11 mouse cellular contexts compared by ENCODE assay signal in genomic region chr19:21833416-21833992, GRCm38 (mm10). TPM values are rescaled to one million over a fixed set of nuclear protein-coding genes. Genes with fewer than 3 reads are reported as not detected.
DNase-seq lines count a peak whose midpoint lies in the region; ATAC-seq and TF ChIP-seq lines count a peak whose summit lies in the region.
"Had no signal": no experiment of that assay in that cellular context is flagged by ENCODE, and none has a peak within 500 bp of the region (broad histone marks: within the 10 kb centered on the region; RNA-seq: fewer than 3 reads in every experiment).

No protein-coding gene starts in this region.

- no peak for TF ChIP-seq CTCF in embryonic fibroblast, embryonic 13.5 days (IDR thresholded peaks at IDR 0.05; ENCODE audit: borderline replicate concordance, insufficient read depth, low read length)

- no peak overlapping the region for H3K9ac ChIP-seq in forebrain, embryonic 11.5 days (ENCODE audit: low read length)
- no peak overlapping the region for H3K9ac ChIP-seq in limb, embryonic 14.5 days (ENCODE audit: low read depth, low read length, severe bottlenecking)

- peak overlapping the region; percentile 18; the same call in 1 of the 2 replicates for H3K27ac ChIP-seq in forebrain, embryonic 11.5 days (ENCODE audit: low read depth, low read length)
- no peak overlapping the region for H3K27ac ChIP-seq in forebrain, embryonic 10.5 days
- peak overlapping the region; percentile 42; the same call in 1 of the 2 replicates for H3K27ac ChIP-seq in embryonic fibroblast, embryonic 13.5 days (ENCODE audit: insufficient read depth, low read length)
- peak overlapping the region; percentile 3; the same call in 1 of the 2 replicates for H3K27ac ChIP-seq in limb, embryonic 14.5 days (replicated peaks; ENCODE audit: low read depth, low read length)
- H3K27ac ChIP-seq: hindbrain, postnatal 0 days had no signal

- ATAC-seq in forebrain, embryonic 11.5 days (replicated peaks; ENCODE audit: low FRiP score), result no peak
- no peak for ATAC-seq in limb, embryonic 14.5 days (ENCODE audit: low FRiP score, low read depth)
- ATAC-seq: hindbrain, postnatal 0 days; midbrain, embryonic 16.5 days had no signal

- no peaks in the 10 kb centered on the region for H3K27me3 ChIP-seq in forebrain, embryonic 11.5 days (ENCODE audit: control insufficient read depth, insufficient read depth, low read length)
- no peaks in the 10 kb centered on the region for H3K27me3 ChIP-seq in forebrain, embryonic 10.5 days (ENCODE audit: poor library complexity, severe bottlenecking)
- no peaks in the 10 kb centered on the region for H3K27me3 ChIP-seq in limb, embryonic 14.5 days (ENCODE audit: control insufficient read depth, insufficient read depth, low read length)

- no peak for DNase-seq in forebrain, embryonic 11.5 days (ENCODE audit: low spot score)
- DNase-seq in forebrain, embryonic 10.5 days (ENCODE audit: extremely low spot score, low spot score), result no peak
- peak; percentile 20 for DNase-seq in kidney, adult 11 months
- DNase-seq in kidney, adult 18-20 months, result no peak
- DNase-seq in limb, embryonic 14.5 days (ENCODE audit: low spot score), result peak; percentile 45
- DNase-seq in urinary bladder, postnatal 25 days (ENCODE audit: low spot score), result no peak
- no peak for DNase-seq in spleen, postnatal 10 days (ENCODE audit: low spot score in 2 of 2)

- H3K4me2 ChIP-seq in forebrain, embryonic 11.5 days (ENCODE audit: low read depth, low read length, severe bottlenecking), result no peak overlapping the region
- no peak overlapping the region for H3K4me2 ChIP-seq in limb, embryonic 14.5 days (replicated peaks; ENCODE audit: low read depth, low read length, severe bottlenecking)

- no peak for TF ChIP-seq POLR2A in embryonic fibroblast, embryonic 13.5 days (IDR thresholded peaks at IDR 0.05; ENCODE audit: low read depth, low read length)
- TF ChIP-seq POLR2A in limb, embryonic 14.5 days (IDR thresholded peaks at IDR 0.05; ENCODE audit: borderline replicate concordance, extremely low read depth, insufficient read depth, insufficient read length), result no peak

- 91% methylated on average over 12 of the region's 12 CpGs for WGBS in forebrain, embryonic 11.5 days
- 89% methylated on average over 12 of the region's 12 CpGs for WGBS in forebrain, embryonic 10.5 days
- 56% methylated on average over 12 of the region's 12 CpGs for WGBS in limb, embryonic 14.5 days

- H3K9me3 ChIP-seq in forebrain, embryonic 11.5 days (ENCODE audit: control insufficient read depth, low read length), result no peaks in the 10 kb centered on the region
- peaks cover 10% of the 10 kb centered on the region; the same call in 1 of the 2 replicates for H3K9me3 ChIP-seq in forebrain, embryonic 10.5 days
- H3K9me3 ChIP-seq in limb, embryonic 14.5 days (ENCODE audit: control insufficient read depth, low read length), result no peaks in the 10 kb centered on the region
- H3K9me3 ChIP-seq: G1E had no signal

- H3K4me3 ChIP-seq in forebrain, embryonic 11.5 days (ENCODE audit: low read depth, low read length), result no peak overlapping the region
- H3K4me3 ChIP-seq in forebrain, embryonic 10.5 days, result no peak overlapping the region
- H3K4me3 ChIP-seq in embryonic fibroblast, embryonic 13.5 days (ENCODE audit: insufficient read depth, low read length), result no peak overlapping the region
- H3K4me3 ChIP-seq in limb, embryonic 14.5 days (replicated peaks; ENCODE audit: low read length), result no peak overlapping the region

- H3K36me3 ChIP-seq in forebrain, embryonic 11.5 days (ENCODE audit: control insufficient read depth, insufficient read depth, low read length), result peaks cover 17% of the 10 kb centered on the region
- H3K36me3 ChIP-seq in forebrain, embryonic 10.5 days (replicated peaks), result peaks cover 96% of the 10 kb centered on the region
- H3K36me3 ChIP-seq in limb, embryonic 14.5 days (ENCODE audit: control insufficient read depth, insufficient read depth, low read length), result peaks cover 76% of the 10 kb centered on the region

- no peaks in the 10 kb centered on the region for H3K4me1 ChIP-seq in forebrain, embryonic 11.5 days (replicated peaks; ENCODE audit: control insufficient read depth, insufficient read depth, low read length)
- no peaks in the 10 kb centered on the region for H3K4me1 ChIP-seq in forebrain, embryonic 10.5 days
- peaks cover 5% of the 10 kb centered on the region; the same call in 1 of the 2 replicates for H3K4me1 ChIP-seq in embryonic fibroblast, embryonic 13.5 days (ENCODE audit: control insufficient read depth, insufficient read depth, low read length)
- H3K4me1 ChIP-seq in limb, embryonic 14.5 days (ENCODE audit: control insufficient read depth, insufficient read depth, low read length), result peaks cover 5% of the 10 kb centered on the region; the same call in 1 of the 2 replicates

RNA-seq across cellular contexts. Expression of gene Cemip2, which starts 55.4 kb away (rescaled TPM):
- 75.4 and 77.2 TPM in 2 replicates for polyA plus RNA-seq in forebrain, embryonic 11.5 days (2014; fragmentation: Nextera tagmentation; extraction: Ambion mirVana)
- 56.4 and 58.7 TPM in 2 replicates for polyA plus RNA-seq in forebrain, embryonic 10.5 days (2016; fragmentation: Nextera tagmentation; extraction: Ambion mirVana)
- 24.0 and 25.5 TPM in 2 replicates for polyA plus RNA-seq in embryonic fibroblast, embryonic 13.5 days (2011; ENCODE audit: insufficient read length, low read depth, missing spikeins)
- 16.1 and 17.1 TPM in 2 replicates for polyA plus RNA-seq in limb, embryonic 14.5 days (2012; rRNA removed)
- 31.1 and 33.3 TPM in 2 replicates for polyA plus RNA-seq in limb, embryonic 14.5 days (2014; fragmentation: Nextera tagmentation; extraction: Ambion mirVana)

Comparison
In these comparisons a context has a peak if more than half of its experiments do, and no peak if none do; other contexts are left out.
1. DNase-seq: peak in kidney, adult 11 months (single experiment) and limb, embryonic 14.5 days (single experiment); none in forebrain, embryonic 11.5 days (single experiment), forebrain, embryonic 10.5 days (single experiment), kidney, adult 18-20 months (single experiment), urinary bladder, postnatal 25 days (single experiment) and spleen, postnatal 10 days (0 of 2).